Mouse (Mus musculus): ENCODE measurements around the gene Zc3h7b. TPM values are rescaled to one million over a fixed set of nuclear protein-coding genes. Genes with fewer than 3 reads are reported as not detected.

Zc3h7b gene
- polyA plus RNA-seq, 1 experiment from 2014 or later: 63.8 TPM

- peaks cover 51% of the 10 kb centered on the region for H3K36me3 ChIP-seq (ENCODE audit: control insufficient read depth, insufficient read depth, low read length)
Measured at GRCm38 (mm10) chr15:81703094-81703489, 41.8 kb upstream of the Zc3h7b start.

GRCm38 (mm10) chr15:81708991-81709390 lies 35.9 kb upstream of the Zc3h7b start:
- Histone ChIP-seq H3K27ac (replicated peaks; ENCODE audit: low read depth, low read length) (no peak overlapping the region), H3K4me2 (ENCODE audit: low read length) (no peak overlapping the region), H3K4me1 (ENCODE audit: control insufficient read depth, insufficient read depth, low read length) (no peaks in the 10 kb centered on the region), H3K9me3 (ENCODE audit: control insufficient read depth, low read length) (no peaks in the 10 kb centered on the region), H3K4me3 (replicated peaks; ENCODE audit: low read depth, low read length) (no peak overlapping the region), H3K9ac (replicated peaks; ENCODE audit: low read length) (no peak overlapping the region), H3K36me3 (ENCODE audit: control insufficient read depth, insufficient read depth, low read length) (peaks cover 94% of the 10 kb centered on the region), H3K27me3 (ENCODE audit: control insufficient read depth, insufficient read depth, low read length) (no peaks in the 10 kb centered on the region)
- DNase-seq: no peak
- no peak for ATAC-seq (ENCODE audit: low FRiP score, low TSS enrichment)
- WGBS: 93% methylated on average over 11 of the region's 11 CpGs

More at GRCm38 (mm10) chr15:81703094-81703489, 41.8 kb upstream of the Zc3h7b start:
- Histone ChIP-seq H3K27me3 (ENCODE audit: control insufficient read depth, insufficient read depth, low read length) (no peaks in the 10 kb centered on the region), H3K9me3 (ENCODE audit: control insufficient read depth, low read length) (no peaks in the 10 kb centered on the region), H3K27ac (replicated peaks; ENCODE audit: low read depth, low read length) (no peak overlapping the region), H3K9ac (replicated peaks; ENCODE audit: low read length) (no peak overlapping the region), H3K4me3 (replicated peaks; ENCODE audit: low read depth, low read length) (no peak overlapping the region), H3K4me1 (ENCODE audit: control insufficient read depth, insufficient read depth, low read length) (no peaks in the 10 kb centered on the region), H3K4me2 (ENCODE audit: low read length) (no peak overlapping the region)
- 86% methylated on average over 3 of the region's 3 CpGs for WGBS
- ATAC-seq (ENCODE audit: low FRiP score, low TSS enrichment) (no peak), DNase-seq (no peak)

DNA sequence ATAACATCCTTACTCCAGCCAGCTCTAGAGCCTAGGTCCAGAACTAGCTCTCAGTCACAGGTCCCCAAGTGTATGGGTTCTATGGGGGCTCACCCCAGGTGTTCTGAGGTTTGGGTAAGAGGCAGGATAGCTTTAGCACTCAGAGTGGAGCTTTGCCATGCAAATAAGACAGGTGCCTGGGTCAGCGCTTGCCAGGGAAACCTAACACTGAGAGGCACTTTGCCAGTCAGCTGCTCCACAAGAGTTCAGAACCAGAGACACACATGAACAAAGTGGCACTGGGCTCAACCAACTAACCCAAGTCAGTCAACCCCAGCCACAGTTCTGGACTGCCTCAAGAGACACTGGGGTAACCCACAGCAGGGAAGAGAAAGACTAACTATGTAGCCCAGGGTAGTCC lies 35.2 kb upstream of the Zc3h7b start:
- peaks cover 89% of the 10 kb centered on the region for H3K36me3 ChIP-seq (ENCODE audit: control insufficient read depth, insufficient read depth, low read length)
- DNase-seq (no peak), ATAC-seq (ENCODE audit: low FRiP score, low TSS enrichment) (no peak)

GRCm38 (mm10) chr15:81710801-81711200 lies 34.1 kb upstream of the Zc3h7b start:
- ATAC-seq (ENCODE audit: low FRiP score, low TSS enrichment): no peak
- H3K4me2 ChIP-seq (ENCODE audit: low read length): no peak overlapping the region
- H3K36me3 ChIP-seq (ENCODE audit: control insufficient read depth, insufficient read depth, low read length): peaks cover 88% of the 10 kb centered on the region

More for the DNA sequence above, 35.2 kb upstream of the Zc3h7b start:
- H3K9ac ChIP-seq (replicated peaks; ENCODE audit: low read length): no peak overlapping the region
- H3K4me2 ChIP-seq (ENCODE audit: low read length): no peak overlapping the region
- no peaks in the 10 kb centered on the region for H3K27me3 ChIP-seq (ENCODE audit: control insufficient read depth, insufficient read depth, low read length)
- no peaks in the 10 kb centered on the region for H3K9me3 ChIP-seq (ENCODE audit: control insufficient read depth, low read length)
- no peak overlapping the region for H3K4me3 ChIP-seq (replicated peaks; ENCODE audit: low read depth, low read length)
- H3K4me1 ChIP-seq (ENCODE audit: control insufficient read depth, insufficient read depth, low read length): no peaks in the 10 kb centered on the region
- H3K27ac ChIP-seq (replicated peaks; ENCODE audit: low read depth, low read length): no peak overlapping the region
- WGBS: 93% methylated on average over 1 of the region's 1 CpGs

GRCm38 (mm10) chr15:81713742-81714141 lies 31.1 kb upstream of the Zc3h7b start:
- DNase-seq (no peak), ATAC-seq (ENCODE audit: low FRiP score, low TSS enrichment) (no peak)
- H3K36me3 ChIP-seq (ENCODE audit: control insufficient read depth, insufficient read depth, low read length): peaks cover 87% of the 10 kb centered on the region
- WGBS: 88% methylated on average over 6 of the region's 6 CpGs
- no peak overlapping the region for H3K27ac ChIP-seq (replicated peaks; ENCODE audit: low read depth, low read length)
- no peaks in the 10 kb centered on the region for H3K27me3 ChIP-seq (ENCODE audit: control insufficient read depth, insufficient read depth, low read length)
- H3K4me1 ChIP-seq (ENCODE audit: control insufficient read depth, insufficient read depth, low read length): peaks cover 9% of the 10 kb centered on the region
- H3K4me2 ChIP-seq (ENCODE audit: low read length): no peak overlapping the region
- H3K9ac ChIP-seq (replicated peaks; ENCODE audit: low read length): no peak overlapping the region
- no peak overlapping the region for H3K4me3 ChIP-seq (replicated peaks; ENCODE audit: low read depth, low read length)
- H3K9me3 ChIP-seq (ENCODE audit: control insufficient read depth, low read length): no peaks in the 10 kb centered on the region

More at GRCm38 (mm10) chr15:81710801-81711200, 34.1 kb upstream of the Zc3h7b start:
- no peak for DNase-seq
- H3K27me3 ChIP-seq (ENCODE audit: control insufficient read depth, insufficient read depth, low read length): no peaks in the 10 kb centered on the region
- H3K4me1 ChIP-seq (ENCODE audit: control insufficient read depth, insufficient read depth, low read length): no peaks in the 10 kb centered on the region
- no peaks in the 10 kb centered on the region for H3K9me3 ChIP-seq (ENCODE audit: control insufficient read depth, low read length)
- no peak overlapping the region for H3K27ac ChIP-seq (replicated peaks; ENCODE audit: low read depth, low read length)
- H3K4me3 ChIP-seq (replicated peaks; ENCODE audit: low read depth, low read length): no peak overlapping the region
- WGBS: 78% methylated on average over 4 of the region's 4 CpGs
- H3K9ac ChIP-seq (replicated peaks; ENCODE audit: low read length): no peak overlapping the region

DNA sequence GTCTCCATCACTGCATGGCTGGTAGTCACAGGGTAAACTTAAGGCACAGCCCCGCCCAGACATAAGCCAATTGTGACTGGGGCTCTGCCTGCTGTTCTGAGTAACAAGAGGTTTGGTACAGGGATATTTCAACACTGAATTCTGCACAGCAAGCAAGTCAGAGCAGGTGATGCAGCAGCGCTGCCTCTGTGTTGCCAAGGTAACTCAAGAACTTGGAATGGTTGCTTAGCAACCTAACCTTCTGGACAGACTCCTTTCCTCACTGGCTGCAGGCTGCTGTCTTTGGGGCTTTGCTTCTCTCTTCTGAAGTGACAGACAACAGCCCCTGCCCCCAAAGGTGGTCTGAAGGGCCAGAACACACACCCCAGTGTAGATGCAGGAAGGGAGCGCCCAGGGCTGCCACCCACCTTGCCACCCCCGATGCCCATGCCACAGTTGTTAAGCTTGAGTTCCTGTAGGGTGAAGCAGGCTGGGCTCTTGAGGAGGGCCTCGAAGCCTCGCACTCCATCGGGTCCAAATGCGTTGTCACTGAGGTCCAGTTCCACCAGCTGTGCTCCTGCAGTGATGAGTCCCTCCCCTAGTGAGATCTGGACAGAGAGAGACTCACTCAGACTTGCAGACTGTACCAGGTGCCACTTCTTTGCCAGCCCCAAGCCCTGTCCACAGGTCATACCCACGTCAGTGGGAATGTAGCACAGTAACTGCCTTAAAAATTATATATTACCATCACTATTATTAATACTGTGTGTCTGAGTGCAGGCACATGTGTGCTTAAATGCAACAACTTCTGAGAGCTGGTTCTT lies 26.3 kb upstream of the Zc3h7b start:
- Histone ChIP-seq H3K36me3 (ENCODE audit: control insufficient read depth, insufficient read depth, low read length) (peaks cover 89% of the 10 kb centered on the region), H3K4me3 (replicated peaks; ENCODE audit: low read depth, low read length) (no peak overlapping the region), H3K9me3 (ENCODE audit: control insufficient read depth, low read length) (no peaks in the 10 kb centered on the region), H3K27ac (replicated peaks; ENCODE audit: low read depth, low read length) (peak overlapping the region; percentile 89), H3K4me1 (ENCODE audit: control insufficient read depth, insufficient read depth, low read length) (peaks cover 15% of the 10 kb centered on the region), H3K27me3 (ENCODE audit: control insufficient read depth, insufficient read depth, low read length) (no peaks in the 10 kb centered on the region), H3K4me2 (ENCODE audit: low read length) (peak overlapping the region; percentile 28; the same call in 1 of the 2 replicates), H3K9ac (replicated peaks; ENCODE audit: low read length) (no peak overlapping the region)
- DNase-seq (peak; percentile 87), ATAC-seq (ENCODE audit: low FRiP score, low TSS enrichment) (peak; percentile 58; the same call in 1 of the 2 replicates)
- 72% methylated on average over 9 of the region's 9 CpGs for WGBS

- DNase-seq (no peak), ATAC-seq (ENCODE audit: low FRiP score, low TSS enrichment) (no peak)
- Histone ChIP-seq H3K9ac (replicated peaks; ENCODE audit: low read length) (no peak overlapping the region), H3K4me2 (ENCODE audit: low read length) (no peak overlapping the region), H3K27ac (replicated peaks; ENCODE audit: low read depth, low read length) (peak overlapping the region; percentile 89), H3K4me1 (ENCODE audit: control insufficient read depth, insufficient read depth, low read length) (peaks cover 15% of the 10 kb centered on the region), H3K9me3 (ENCODE audit: control insufficient read depth, low read length) (no peaks in the 10 kb centered on the region), H3K4me3 (replicated peaks; ENCODE audit: low read depth, low read length) (no peak overlapping the region), H3K27me3 (ENCODE audit: control insufficient read depth, insufficient read depth, low read length) (no peaks in the 10 kb centered on the region), H3K36me3 (ENCODE audit: control insufficient read depth, insufficient read depth, low read length) (peaks cover 89% of the 10 kb centered on the region)
- WGBS: 91% methylated on average over 6 of the region's 6 CpGs
Measured at GRCm38 (mm10) chr15:81719139-81719531, 25.7 kb upstream of the Zc3h7b start.

DNA sequence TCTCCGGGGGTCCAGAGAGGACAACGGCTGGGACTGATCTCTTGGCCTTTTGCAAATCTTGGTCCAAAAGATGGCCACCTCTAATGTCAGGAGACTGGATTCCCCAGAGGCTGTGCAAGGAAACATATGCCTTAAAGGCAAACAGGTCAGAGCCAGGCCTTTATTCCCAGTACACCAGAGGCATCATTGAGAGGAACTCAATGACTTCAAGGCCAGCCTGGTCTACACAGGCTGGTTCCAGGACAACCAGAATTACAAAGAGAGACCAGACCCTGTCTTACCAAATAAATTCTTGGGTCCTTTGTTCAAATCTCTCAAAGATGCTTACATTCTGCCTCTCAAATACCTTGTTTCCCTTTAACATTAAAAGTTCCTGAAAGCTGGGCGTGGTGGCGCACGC lies 22.5 kb upstream of the Zc3h7b start:
- Histone ChIP-seq H3K27me3 (ENCODE audit: control insufficient read depth, insufficient read depth, low read length) (no peaks in the 10 kb centered on the region), H3K4me3 (replicated peaks; ENCODE audit: low read depth, low read length) (no peak overlapping the region), H3K9ac (replicated peaks; ENCODE audit: low read length) (no peak overlapping the region), H3K4me1 (ENCODE audit: control insufficient read depth, insufficient read depth, low read length) (peaks cover 15% of the 10 kb centered on the region), H3K9me3 (ENCODE audit: control insufficient read depth, low read length) (no peaks in the 10 kb centered on the region), H3K27ac (replicated peaks; ENCODE audit: low read depth, low read length) (no peak overlapping the region), H3K4me2 (ENCODE audit: low read length) (no peak overlapping the region), H3K36me3 (ENCODE audit: control insufficient read depth, insufficient read depth, low read length) (peaks cover 76% of the 10 kb centered on the region)
- WGBS: 94% methylated on average over 5 of the region's 5 CpGs
- DNase-seq (no peak), ATAC-seq (ENCODE audit: low FRiP score, low TSS enrichment) (no peak)

GRCm38 (mm10) chr15:81723653-81724052 lies 21.2 kb upstream of the Zc3h7b start:
- Histone ChIP-seq H3K4me1 (ENCODE audit: control insufficient read depth, insufficient read depth, low read length) (peaks cover 14% of the 10 kb centered on the region), H3K4me2 (ENCODE audit: low read length) (no peak overlapping the region), H3K9me3 (ENCODE audit: control insufficient read depth, low read length) (no peaks in the 10 kb centered on the region), H3K27ac (replicated peaks; ENCODE audit: low read depth, low read length) (no peak overlapping the region), H3K4me3 (replicated peaks; ENCODE audit: low read depth, low read length) (no peak overlapping the region), H3K27me3 (ENCODE audit: control insufficient read depth, insufficient read depth, low read length) (no peaks in the 10 kb centered on the region), H3K9ac (replicated peaks; ENCODE audit: low read length) (no peak overlapping the region), H3K36me3 (ENCODE audit: control insufficient read depth, insufficient read depth, low read length) (peaks cover 66% of the 10 kb centered on the region)
- ATAC-seq (ENCODE audit: low FRiP score, low TSS enrichment) (no peak), DNase-seq (no peak)
- 95% methylated on average over 11 of the region's 11 CpGs for WGBS

Measured in midbrain, embryonic 14.5 days (tissue).